Mouse (Mus musculus) liver, adult (tissue): ENCODE results near the gene Ppard.

ENCODE experiments used
- GATA4 ChIP-seq: IDR thresholded peaks from 2 replicates; pipeline ENCODE4 v1.6.1; 2014; ENCODE audit warnings: mild to moderate bottlenecking, low read length; ENCODE audit not compliant: insufficient replicate concordance

Ppard gene

GRCm38 (mm10) chr17:28260543-28260909 lies 28.0 kb downstream of the Ppard start:
- no peak for TF ChIP-seq GATA4

- TF ChIP-seq GATA4 = peak; percentile 75
Observed at GRCm38 (mm10) chr17:28261795-28262194, 29.3 kb downstream of the Ppard start.

GRCm38 (mm10) chr17:28263181-28263894 lies 30.8 kb downstream of the Ppard start:
- no peak for TF ChIP-seq GATA4

- TF ChIP-seq GATA4 = no peak
Observed at GRCm38 (mm10) chr17:28267251-28267650, 34.8 kb downstream of the Ppard start.

- no peak for TF ChIP-seq GATA4
Observed at GRCm38 (mm10) chr17:28270165-28270564, 37.7 kb downstream of the Ppard start.

GRCm38 (mm10) chr17:28271537-28272266 lies 39.2 kb downstream of the Ppard start:
- no peak for TF ChIP-seq GATA4

- TF ChIP-seq GATA4 = no peak
Observed at GRCm38 (mm10) chr17:28272281-28272680, 39.8 kb downstream of the Ppard start.

GRCm38 (mm10) chr17:28272837-28273236 lies 40.3 kb downstream of the Ppard start:
- TF ChIP-seq GATA4 = no peak

GRCm38 (mm10) chr17:28274739-28275138 lies 42.2 kb downstream of the Ppard start:
- no peak for TF ChIP-seq GATA4

GRCm38 (mm10) chr17:28277226-28277625 lies 44.7 kb downstream of the Ppard start:
- no peak for TF ChIP-seq GATA4

- no peak for TF ChIP-seq GATA4
Observed at GRCm38 (mm10) chr17:28277721-28278120, 45.2 kb downstream of the Ppard start.

- no peak for TF ChIP-seq GATA4
Observed at GRCm38 (mm10) chr17:28278156-28278555, 45.7 kb downstream of the Ppard start.

GRCm38 (mm10) chr17:28279236-28279635 lies 46.7 kb downstream of the Ppard start:
- TF ChIP-seq GATA4 = no peak

- no peak for TF ChIP-seq GATA4
Observed at GRCm38 (mm10) chr17:28279780-28280422, 47.4 kb downstream of the Ppard start.

GRCm38 (mm10) chr17:28280423-28280800 lies 47.9 kb downstream of the Ppard start:
- TF ChIP-seq GATA4 = no peak

GRCm38 (mm10) chr17:28280831-28281377 lies 48.4 kb downstream of the Ppard start:
- no peak for TF ChIP-seq GATA4

- TF ChIP-seq GATA4 = no peak
Observed at GRCm38 (mm10) chr17:28281866-28282441, 49.5 kb downstream of the Ppard start.
